ENCODE assay signal across 8 mouse cellular contexts in genomic region chr11:118794856-118795602, GRCm38 (mm10).
DNase-seq lines count a peak whose midpoint lies in the region; ATAC-seq and TF ChIP-seq lines count a peak whose summit lies in the region.

No protein-coding gene starts in this region.

- no peaks in the 10 kb centered on the region for H3K4me1 ChIP-seq in lung, embryonic 14.5 days (ENCODE audit: insufficient read depth)
- no peaks in the 10 kb centered on the region for H3K4me1 ChIP-seq in lung, adult 2 months (ENCODE audit: control insufficient read depth, insufficient read depth, low read length)
- H3K4me1 ChIP-seq in hindbrain, postnatal 0 days (ENCODE audit: insufficient read depth, low read length): peaks cover 44% of the 10 kb centered on the region
- H3K4me1 ChIP-seq in neural tube, embryonic 15.5 days: peaks cover 58% of the 10 kb centered on the region

- TF ChIP-seq POLR2A in lung, adult 2 months (IDR thresholded peaks at IDR 0.05; ENCODE audit: borderline replicate concordance, extremely low read depth, low read depth, low read length): no peak

- no peaks in the 10 kb centered on the region for H3K36me3 ChIP-seq in lung, embryonic 14.5 days (ENCODE audit: insufficient read depth)
- no peaks in the 10 kb centered on the region for H3K36me3 ChIP-seq in hindbrain, postnatal 0 days (ENCODE audit: insufficient read depth, low read length)
- no peaks in the 10 kb centered on the region for H3K36me3 ChIP-seq in neural tube, embryonic 15.5 days

- H3K27ac ChIP-seq in lung, embryonic 14.5 days (ENCODE audit: low read depth): no peak overlapping the region
- H3K27ac ChIP-seq in hindbrain, postnatal 0 days: peak overlapping the region; percentile 82; the same call in 1 of the 2 replicates
- H3K27ac ChIP-seq in neural tube, embryonic 15.5 days (replicated peaks): peak overlapping the region; percentile 87

- 39% methylated on average over 8 of the region's 8 CpGs for WGBS in lung, embryonic 14.5 days
- WGBS in lung, adult 2 months: 48% methylated on average over 8 of the region's 8 CpGs
- WGBS in hindbrain, postnatal 0 days: 41% methylated on average over 8 of the region's 8 CpGs
- 45% methylated on average over 8 of the region's 8 CpGs for WGBS in neural tube, embryonic 15.5 days

- H3K9me3 ChIP-seq in lung, embryonic 14.5 days (ENCODE audit: low read depth, low read length): no peaks in the 10 kb centered on the region
- no peaks in the 10 kb centered on the region for H3K9me3 ChIP-seq in hindbrain, postnatal 0 days (ENCODE audit: low read length)
- H3K9me3 ChIP-seq in neural tube, embryonic 15.5 days (replicated peaks): no peaks in the 10 kb centered on the region

- H3K27me3 ChIP-seq in lung, embryonic 14.5 days (ENCODE audit: insufficient read depth, low read length): no peaks in the 10 kb centered on the region
- H3K27me3 ChIP-seq in hindbrain, postnatal 0 days (ENCODE audit: insufficient read depth, low read length): no peaks in the 10 kb centered on the region
- H3K27me3 ChIP-seq in neural tube, embryonic 15.5 days (replicated peaks): no peaks in the 10 kb centered on the region

- H3K4me3 ChIP-seq in lung, embryonic 14.5 days (ENCODE audit: low read depth, low read length): no peak overlapping the region
- no peak overlapping the region for H3K4me3 ChIP-seq in lung, adult 2 months (replicated peaks; ENCODE audit: extremely low read depth, low read depth, low read length)
- H3K4me3 ChIP-seq in hindbrain, postnatal 0 days (ENCODE audit: low read length): no peak overlapping the region
- H3K4me3 ChIP-seq in neural tube, embryonic 15.5 days (replicated peaks): no peak overlapping the region

- no peak for ATAC-seq in cerebellum, adult (ENCODE audit: insufficient number of reproducible peaks, low FRiP score, low TSS enrichment)
- peak; percentile 97 for ATAC-seq in lung, embryonic 14.5 days (ENCODE audit: insufficient read depth)
- ATAC-seq in hindbrain, postnatal 0 days: 0 out of 2 replicates have a peak, but pooled peaks have one; percentile 33
- ATAC-seq in neural tube, embryonic 15.5 days (ENCODE audit: low FRiP score): no peak

- H3K9ac ChIP-seq in lung, embryonic 14.5 days: no peak overlapping the region
- H3K9ac ChIP-seq in hindbrain, postnatal 0 days (replicated peaks; ENCODE audit: low read length): no peak overlapping the region
- no peak overlapping the region for H3K9ac ChIP-seq in neural tube, embryonic 15.5 days (replicated peaks)

- peak; percentile 66 for DNase-seq in cerebellum, adult 9-10 months
- DNase-seq in lung, embryonic 14.5 days: peak; percentile 96
- DNase-seq in lung, adult 2 months: no peak
- peak; percentile 86 for DNase-seq in hindbrain, postnatal 0 days (ENCODE audit: low spot score)
- DNase-seq in thymus, postnatal 0 days (ENCODE audit: low spot score): no peak
- no peak for DNase-seq in right cerebral cortex, postnatal 4 days

- no peak overlapping the region for H3K4me2 ChIP-seq in lung, embryonic 14.5 days
- H3K4me2 ChIP-seq in hindbrain, postnatal 0 days (ENCODE audit: low read depth, low read length): no peak overlapping the region
- H3K4me2 ChIP-seq in neural tube, embryonic 15.5 days: no peak overlapping the region

- no peak for TF ChIP-seq CTCF in lung, embryonic 14.5 days (IDR thresholded peaks at IDR 0.05; ENCODE audit: low read depth)
- no peak for TF ChIP-seq CTCF in lung, adult 2 months (IDR thresholded peaks at IDR 0.05; ENCODE audit: insufficient read depth, low read length)
- TF ChIP-seq CTCF in hindbrain, postnatal 0 days (IDR thresholded peaks at IDR 0.05; ENCODE audit: low read depth): no peak

Comparison
In these comparisons a context has a peak if more than half of its experiments do, and no peak if none do; other contexts are left out.
1. DNase-seq: peak in cerebellum, adult 9-10 months (single experiment), lung, embryonic 14.5 days (single experiment) and hindbrain, postnatal 0 days (single experiment); none in lung, adult 2 months (single experiment), thymus, postnatal 0 days (single experiment) and right cerebral cortex, postnatal 4 days (single experiment).
2. ATAC-seq: peak in lung, embryonic 14.5 days (single experiment) and hindbrain, postnatal 0 days (single experiment); none in cerebellum, adult (single experiment) and neural tube, embryonic 15.5 days (single experiment).